Mouse (Mus musculus) layer of hippocampus, adult 18-20 months (tissue): ENCODE measurements around the gene Adap1. TPM values are rescaled to one million over a fixed set of nuclear protein-coding genes. Genes with fewer than 3 reads are reported as not detected.

Experiments
- DNase-seq, 2 experiments: peaks; one replicate each; pipeline ENCODE4 v3.0.0; 2022; ENCODE audit warnings: low spot score in 2 of 2
- total RNA-seq, 2 experiments: library from RNA; stranded (reverse); gene quantifications; 2 replicates each; pipeline ENCODE4 v1.2.3; 2021

Gene Adap1
- total RNA-seq, 2 experiments from 2014 or later: 164 to 166 TPM

DNA sequence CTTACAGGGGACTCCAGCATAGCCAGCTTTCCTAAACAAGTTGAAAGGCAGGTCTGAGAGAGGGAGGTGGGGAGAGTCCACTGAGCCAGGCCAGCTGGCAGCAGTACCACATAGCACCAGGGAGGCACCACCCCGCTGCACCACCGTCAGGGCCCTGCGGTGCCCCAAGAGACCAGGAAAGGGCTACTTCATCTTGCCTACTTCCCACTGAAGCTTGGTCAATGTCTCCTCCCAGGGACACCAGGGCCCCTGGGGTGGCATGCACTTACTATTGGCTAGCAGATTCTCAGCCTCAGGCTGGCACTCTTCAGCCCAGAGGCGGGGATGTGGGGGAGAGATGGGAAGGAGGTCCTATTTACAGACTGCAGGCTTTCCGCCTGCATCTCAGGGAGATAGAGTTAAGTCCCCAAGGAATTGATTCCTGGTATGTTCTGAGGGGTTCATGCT lies 1.4 kb downstream of the Adap1 start:
- DNase-seq: peak in 1 of 2 experiments; percentile 40

DNA sequence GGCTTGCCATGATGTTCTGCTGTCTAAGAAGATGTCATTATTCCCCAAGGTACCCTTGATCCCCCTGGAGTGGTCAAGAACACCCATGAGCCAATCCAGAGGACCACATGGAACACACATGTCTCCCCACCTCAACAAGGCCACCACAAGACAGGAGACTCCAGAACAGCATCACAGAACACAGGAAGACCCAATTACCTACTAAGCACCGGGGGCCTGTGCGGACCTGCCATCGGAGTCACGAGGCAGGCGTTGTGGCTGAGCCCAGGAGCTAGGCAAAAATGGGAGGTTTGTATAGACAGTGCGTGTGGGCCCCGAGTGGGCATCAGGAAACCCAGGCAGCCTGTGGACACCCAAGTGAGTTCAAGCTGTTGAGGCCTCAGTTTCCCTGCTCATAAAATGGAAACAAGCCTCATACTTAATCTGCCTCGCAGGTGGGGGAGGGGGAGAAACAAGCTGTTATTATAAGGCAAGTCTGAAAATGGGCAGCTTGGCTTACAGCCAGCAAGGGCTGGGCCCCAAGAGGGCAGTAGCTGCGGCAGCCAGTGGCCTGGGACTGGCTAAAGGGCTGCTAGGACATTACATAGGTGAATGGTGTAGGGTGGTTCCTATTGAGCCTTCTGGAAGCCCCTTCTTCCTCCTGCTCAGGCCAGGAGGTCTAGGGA lies 2.0 kb downstream of the Adap1 start:
- DNase-seq: peak in 1 of 2 experiments; percentile 51

DNA sequence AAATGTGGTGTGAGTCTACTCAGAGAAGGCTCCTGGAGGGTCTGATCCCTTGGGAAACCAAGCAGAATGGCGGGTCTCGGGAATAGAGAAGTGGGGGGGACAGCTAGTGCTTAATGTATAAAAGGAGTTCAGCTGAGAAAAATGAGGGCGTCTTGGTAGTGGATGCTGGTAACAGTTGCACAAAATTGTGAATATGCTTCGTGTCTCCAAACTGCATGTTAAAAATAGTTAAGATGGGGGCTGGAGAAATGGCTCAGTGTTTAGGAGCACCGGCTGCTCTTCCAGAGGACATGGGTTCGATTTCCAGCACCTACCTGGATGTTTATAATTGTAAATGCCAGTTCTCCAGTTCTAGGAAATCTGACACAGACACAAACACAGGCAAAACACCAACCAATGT lies 4.1 kb downstream of the Adap1 start:
- DNase-seq: no peak

DNA sequence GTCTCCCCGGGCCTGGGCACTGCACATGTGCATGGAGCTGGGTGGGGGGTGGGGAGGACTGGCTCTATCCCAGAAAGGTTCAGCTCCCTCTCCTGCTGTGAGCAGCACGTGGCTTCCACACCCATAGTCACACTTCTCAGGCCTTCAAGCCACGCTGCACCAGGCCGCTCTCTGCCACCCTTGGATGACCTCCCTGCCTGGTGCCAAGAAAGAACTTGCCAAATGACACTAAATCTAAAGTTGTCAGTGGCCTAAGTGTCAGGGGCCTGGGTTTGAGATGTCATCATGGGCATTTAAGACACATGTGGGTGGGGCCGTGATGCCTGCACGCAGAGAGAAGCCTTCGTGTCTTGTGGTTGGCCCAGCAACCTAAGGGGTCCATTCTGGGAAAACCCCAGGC lies 5.0 kb downstream of the Adap1 start:
- DNase-seq: no peak

DNA sequence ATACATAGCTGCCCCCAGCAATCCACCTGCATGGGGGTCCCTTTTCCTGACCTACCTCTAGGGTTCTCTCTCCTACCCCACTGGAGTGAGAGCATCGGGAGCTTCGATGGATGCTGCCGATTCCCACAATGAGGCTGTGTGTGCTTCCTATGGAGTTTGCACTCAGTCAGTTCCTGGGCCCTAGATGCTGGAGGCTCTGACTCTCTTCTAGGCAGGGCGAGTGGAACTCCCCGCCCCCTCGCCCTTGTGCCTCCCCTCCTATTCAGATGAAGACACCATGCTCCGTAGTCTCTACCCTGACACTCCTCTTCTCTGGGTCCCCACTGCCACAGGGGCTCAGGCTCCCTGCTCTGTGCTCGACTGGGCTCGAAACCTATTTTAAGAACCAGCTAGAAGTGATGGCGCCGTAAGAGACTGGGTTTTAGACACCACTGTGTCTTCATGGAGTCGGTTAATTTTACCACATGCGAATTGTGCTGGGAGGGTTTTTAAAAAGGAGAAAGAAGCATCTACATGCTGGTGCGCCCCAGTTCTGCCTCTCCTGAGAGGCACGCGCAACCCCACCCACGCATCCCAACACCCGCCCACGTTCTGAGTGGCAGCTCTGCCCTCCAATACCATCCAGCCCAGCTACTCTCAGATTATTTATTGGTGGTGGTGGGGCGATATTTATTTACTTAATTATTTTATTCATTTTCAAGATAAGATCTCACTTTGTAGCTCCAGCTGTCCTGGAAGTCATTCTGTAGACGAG lies 7.5 kb downstream of the Adap1 start:
- DNase-seq: peak in 1 of 2 experiments; percentile 81

DNA sequence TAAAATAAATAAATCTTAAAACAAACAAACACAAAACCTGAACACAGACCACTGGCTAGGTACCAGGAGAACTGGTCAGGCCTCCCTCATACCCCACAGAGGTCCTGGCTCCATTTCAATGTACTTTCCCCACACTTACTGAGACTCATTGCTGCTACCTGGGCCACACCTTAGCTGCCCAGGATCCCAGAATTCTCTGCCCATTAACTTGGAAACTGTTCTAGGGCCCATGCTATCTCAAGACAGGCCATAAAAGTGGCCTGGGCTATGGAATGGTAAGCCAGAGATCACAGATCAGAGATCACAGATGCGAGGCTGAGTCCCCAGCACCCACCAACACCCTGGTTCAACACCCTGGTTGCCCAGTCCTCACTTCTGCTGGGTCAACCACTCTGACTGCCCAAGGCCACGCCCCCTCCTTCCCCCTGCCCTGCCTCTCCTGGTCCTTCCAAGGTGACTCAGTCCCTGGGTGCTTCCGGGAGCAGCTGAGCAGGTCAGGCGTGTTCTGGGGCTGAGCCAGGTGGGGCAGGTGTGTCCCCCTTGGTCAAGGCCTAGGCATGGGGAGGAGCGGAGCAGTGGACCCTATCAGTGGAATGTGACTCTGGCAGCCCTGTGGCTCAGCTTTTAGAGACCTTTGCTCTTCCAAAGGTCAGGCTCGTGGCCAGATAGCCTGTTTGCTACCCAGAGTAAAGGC lies 8.3 kb downstream of the Adap1 start:
- no peak for DNase-seq

DNA sequence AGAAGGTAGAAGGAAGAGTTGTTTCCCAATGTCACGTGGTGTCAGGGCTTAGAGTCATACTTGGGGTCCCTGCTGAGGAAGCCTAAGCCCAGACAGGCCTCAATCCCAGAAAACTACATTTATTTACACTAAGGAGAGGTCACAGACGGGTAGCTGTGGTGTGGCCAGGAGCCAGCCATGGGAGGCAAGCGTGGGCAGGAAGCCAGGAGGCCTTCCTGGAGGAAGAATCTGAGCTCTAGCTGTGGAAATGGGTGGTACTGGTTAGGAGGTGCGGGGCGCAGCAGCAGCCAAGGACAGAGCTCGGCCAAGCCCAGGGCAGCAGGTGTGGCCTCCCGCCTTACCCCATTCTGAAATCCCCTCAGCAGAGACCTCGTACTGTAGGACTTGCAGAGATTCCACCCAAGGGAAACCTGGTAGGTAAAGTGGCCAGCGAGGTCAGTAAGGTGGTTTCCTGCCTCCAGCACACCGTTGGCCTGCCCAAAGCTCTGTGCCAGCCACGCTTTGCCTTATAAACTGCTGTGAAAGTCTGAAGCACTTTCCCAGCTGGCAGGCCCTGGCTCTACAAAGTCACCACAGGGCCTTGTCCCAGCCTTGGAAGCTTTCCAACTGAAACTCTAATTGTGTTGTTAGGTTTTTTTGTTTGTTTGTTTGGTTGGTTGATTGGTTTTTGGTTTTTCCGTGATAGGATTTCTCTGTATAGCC lies 10.3 kb downstream of the Adap1 start:
- DNase-seq: no peak

DNA sequence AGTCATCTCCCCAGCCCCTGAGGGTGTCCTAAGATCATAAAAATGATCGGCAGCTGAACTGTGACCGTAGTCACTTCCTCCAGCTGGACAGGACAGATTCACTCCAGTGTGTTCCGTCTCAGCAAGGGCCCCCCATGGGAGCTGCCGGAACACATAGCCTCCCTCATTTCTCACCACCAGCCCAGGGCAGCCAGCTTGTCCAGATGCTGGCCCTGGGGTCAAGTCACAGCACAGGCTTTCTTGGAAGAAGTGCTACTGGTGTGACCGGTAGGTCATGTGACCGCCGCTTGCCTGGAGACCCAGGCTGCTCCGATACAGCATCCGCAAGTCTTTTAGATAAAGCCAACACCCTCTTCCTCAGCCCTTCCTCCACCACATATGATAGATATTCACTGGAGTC lies 11.9 kb downstream of the Adap1 start:
- no peak for DNase-seq

DNA sequence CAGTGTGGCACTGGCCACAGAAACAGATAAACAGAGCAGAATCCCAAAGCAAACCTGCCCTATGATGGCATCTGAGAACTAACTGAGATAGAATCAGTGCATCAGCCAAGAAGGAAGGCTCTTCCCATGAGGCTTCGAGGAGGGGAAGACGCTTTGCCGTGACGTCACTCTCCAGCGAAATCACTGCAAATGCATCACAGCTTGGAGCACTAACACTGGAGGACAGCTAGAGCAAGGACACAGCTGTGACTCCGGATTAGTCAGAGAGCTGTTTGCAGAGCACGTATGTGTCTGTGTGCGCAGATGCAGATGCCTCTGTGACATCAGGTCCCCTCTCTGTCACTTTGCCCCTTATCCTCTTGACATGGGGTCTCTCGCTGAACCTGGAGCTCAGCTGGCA lies 13.6 kb downstream of the Adap1 start:
- peak in 1 of 2 experiments; percentile 35 for DNase-seq

DNA sequence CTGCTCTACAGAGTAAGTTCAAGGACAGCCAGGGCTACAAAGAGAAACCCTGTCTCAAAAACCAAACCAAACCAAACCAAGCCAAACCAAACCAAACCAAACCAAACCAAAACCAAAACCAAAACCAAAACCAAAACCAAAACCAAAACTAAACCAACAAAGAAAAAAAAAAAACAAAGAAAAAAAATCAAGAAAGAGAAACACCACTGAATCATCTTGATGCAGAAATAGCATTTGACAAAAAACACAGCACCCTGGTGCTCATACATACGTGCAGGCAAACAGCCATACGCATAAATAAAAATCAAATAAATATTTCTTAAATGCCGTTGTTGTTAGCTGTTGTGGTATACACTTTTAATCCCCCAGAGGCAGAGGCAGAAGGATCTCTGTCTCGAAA lies 14.9 kb downstream of the Adap1 start:
- DNase-seq: no peak

DNA sequence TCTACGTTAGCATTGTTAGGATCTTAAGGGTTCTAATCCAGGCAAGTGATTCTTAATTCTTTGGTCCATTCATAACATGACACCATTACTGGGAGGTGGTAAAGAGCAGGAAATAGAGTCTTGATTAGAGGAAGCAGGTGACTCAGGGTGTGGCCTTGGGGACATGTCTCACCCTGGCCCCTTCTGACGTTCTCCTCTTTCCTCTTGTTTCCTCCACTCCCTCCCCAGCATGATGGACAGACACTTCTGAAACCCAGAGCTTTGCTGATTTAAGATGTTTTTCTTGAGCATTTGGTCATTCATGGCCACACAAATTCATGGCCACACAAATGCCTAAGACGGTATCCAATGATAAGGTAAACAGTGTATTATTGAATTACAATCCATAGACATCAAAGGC lies 15.5 kb downstream of the Adap1 start:
- DNase-seq: no peak

DNA sequence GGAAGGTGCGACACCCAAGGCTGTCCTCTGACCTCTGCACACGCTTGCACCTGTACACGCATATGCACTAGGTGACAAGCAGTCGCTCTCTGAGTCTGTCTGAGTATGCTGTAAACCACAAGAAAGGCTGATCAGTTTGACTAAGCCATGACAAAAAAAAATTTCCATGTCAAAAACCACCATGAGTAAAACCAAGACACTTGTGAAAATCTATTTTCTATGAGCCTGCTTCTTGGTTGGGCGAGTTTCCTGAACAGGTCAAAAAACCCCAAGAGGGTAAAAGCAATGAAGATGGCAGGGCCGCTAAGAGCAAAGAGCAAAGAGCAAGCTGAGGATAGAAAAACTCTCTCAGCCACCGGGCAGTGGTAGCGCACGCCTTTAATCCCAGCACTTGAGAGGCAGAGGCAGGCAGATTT lies 21.8 kb downstream of the Adap1 start:
- no peak for DNase-seq

DNA sequence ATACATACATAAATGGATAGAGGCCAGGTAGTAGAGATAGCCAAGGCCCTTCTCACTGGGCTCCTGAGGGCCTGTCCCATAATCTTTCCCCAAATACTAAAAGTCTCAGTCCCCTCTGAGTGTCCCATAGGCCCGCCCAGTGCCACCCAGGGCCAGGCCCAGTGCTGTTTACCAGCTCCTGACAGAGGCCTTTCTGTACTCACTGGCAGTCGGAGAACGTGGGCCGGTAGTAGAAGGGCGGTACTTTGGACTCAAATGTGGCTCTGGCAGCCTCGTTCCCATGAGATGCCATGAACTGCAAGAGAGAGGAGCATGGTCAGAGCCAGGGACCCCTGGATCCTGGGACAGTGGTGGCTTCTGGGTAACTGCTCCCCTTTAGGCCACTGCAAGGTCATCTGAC lies 23.3 kb downstream of the Adap1 start:
- peak in 1 of 2 experiments; percentile 60 for DNase-seq

DNA sequence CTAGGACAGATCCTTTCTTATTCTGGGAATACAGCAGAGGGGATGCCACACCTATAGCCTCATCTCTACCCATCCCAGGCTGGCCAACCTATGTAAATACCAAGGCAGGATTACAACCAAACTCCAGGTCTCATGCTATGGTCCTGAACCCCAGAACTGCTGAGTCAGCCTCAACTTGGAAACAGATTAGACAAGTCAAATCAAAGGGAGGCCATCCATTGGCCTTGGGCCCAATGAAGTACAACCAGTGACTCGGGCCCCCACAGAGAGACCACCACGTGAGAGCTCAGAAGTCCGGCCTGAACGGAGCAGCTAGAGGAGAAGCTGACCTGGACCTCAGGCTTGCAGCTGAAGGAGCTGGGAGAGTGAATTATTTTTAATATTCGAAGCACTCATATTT lies 27.7 kb downstream of the Adap1 start:
- DNase-seq: no peak

DNA sequence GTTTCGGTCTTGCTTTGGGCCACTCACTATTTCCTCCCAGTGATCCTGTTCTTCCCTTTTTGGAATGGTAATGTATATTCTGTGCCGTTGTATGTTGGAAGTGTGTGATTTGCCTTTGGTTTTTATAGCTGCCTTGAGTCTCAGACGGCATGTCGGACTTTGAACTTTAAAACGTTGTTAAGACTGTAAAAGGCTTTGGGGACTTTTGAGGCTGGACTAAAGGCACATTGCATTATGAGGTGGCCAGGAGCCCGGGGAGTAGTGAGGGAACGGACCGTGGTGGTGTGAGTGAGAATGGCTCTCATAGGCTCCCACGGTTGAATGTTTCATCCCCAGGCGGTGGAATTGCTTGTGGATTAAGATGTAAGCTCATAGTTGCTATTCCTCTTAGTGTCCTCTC lies 28.3 kb downstream of the Adap1 start:
- DNase-seq: no peak

DNA sequence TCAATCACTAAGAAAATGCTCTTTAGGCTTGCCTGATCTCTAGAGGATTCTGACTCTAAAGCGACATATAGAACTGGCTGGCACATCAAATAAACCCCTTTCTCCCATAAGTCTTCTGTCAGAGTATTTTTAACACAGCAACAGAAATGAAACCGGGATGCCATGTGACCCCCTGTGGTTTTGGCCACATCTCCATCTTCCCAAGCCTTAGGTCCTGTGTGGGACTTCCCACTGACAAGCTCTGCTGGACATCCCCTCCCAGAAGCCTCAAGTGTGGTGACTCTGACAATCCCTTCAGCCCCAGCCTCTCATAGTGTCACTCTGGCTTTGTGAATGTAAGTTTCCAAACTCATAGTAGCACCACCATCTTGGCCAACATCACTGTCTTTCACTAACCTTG lies 31.3 kb downstream of the Adap1 start:
- DNase-seq: no peak

DNA sequence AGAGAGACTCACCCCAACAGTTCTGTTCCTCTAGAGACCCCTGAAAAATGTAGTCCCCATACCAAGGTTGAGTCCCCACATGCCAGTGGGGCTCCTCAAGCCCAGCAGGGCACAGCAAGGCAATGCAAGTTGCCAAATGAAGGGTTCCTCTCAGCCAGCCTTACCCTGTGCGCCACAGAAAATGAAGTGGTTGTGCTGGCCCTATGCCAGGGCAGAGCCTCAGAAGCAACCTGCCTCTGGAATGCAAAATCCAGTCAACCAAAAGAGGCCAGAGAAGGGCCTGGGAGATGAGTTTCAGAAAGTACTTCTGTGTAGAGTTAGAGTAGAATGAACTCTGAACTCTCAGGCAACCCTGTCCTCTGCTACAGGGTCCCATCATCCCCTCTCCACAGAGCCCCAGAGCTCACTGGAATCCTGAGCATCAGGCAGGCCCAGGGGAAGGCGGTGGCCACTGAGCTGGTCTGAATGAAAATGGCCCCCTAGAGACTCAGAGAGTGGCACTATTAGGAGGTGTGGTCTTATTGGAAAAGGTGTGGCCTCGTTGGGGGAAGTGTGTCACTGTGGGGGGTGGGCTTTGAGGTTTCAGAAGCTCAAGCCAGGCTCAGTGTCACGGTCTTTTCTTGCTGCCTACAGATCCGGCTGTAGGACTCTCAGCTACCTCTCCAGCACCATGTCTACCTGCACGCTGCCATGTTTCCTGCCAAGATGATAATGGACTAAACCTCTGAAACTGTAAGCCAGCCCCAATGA lies 33.4 kb downstream of the Adap1 start:
- DNase-seq: no peak

DNA sequence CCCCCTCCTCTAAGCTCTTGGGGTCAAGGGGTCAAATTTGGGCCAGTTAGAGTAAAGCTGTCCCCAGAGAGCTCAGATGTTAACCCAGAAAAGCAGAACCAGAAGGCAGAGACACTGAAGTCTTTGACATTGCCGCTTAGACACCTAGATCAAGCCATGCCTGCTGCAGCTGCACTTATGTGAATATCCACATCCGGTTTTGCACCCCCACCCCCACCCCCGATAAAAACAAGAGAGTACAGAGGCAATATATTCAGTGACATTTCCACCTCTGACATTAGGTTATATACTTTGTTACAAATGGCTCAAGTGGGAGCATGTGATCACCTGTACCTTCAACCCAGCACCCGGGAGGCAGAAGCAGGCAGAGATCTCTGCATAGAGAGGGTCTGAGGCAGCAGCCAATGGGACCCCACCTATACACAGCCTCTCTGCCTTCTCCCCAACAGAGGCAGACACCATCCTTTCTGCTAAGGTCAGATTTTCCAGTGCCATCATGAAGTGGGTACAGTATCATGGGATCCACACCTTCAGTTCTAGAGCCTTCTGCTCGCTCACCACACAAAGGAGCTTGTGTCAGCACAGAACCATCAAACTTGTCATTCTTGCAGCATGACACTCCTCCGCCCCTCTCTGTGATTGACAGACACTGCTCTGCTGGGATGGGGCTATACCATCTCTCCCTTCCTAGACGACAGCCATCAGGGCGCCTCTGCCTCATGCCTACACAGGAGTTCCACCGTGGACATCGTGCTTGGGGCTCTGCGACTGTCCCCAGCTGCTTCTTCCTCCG lies 34.8 kb downstream of the Adap1 start:
- DNase-seq: no peak

DNA sequence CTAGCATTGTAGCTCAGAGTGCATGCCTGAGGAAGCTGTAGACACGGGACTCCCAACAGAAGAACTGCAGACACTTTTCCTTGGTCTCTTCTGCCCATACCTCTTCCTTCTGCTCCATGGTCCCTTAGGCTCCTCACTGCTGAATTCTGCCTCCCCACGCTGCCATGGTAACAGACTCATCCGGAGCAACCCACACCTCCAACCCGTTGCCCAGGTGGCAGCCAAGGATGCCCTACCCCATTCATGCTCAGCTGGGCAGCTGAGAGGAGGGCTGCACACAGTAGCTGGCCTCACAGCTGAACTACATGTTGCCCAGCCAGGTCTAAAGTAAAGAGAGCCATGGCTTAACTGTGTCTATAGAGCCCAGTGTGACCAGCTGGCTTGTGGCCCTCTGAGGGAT lies 36.8 kb downstream of the Adap1 start:
- no peak for DNase-seq

DNA sequence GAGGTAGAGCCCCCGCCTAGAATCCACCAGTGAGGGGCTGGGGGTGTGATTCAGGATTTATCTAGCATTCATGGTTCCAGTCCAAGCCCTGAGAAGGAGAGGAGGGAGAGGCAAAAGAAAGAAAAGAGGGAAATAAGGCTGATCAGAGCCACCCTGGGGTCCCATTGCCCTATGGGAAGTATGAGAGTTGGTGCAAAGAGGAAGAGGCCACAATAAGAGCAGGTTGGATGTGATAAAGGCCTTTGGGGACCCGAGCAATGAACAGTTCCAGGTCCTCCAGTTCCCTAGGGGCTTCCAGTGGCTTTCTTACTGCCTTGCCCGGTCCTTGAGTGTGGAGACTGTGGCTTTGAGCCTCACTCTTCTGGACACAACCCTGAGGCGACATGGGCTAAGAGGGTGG lies 37.6 kb downstream of the Adap1 start:
- no peak for DNase-seq
